Mouse (Mus musculus) forebrain, embryonic 10.5 days (tissue): ENCODE data around the gene Tmem273. TPM values are rescaled to one million over a fixed set of nuclear protein-coding genes. Genes with fewer than 3 reads are reported as not detected.

ENCODE experiments used
- DNase-seq: peaks from one replicate; pipeline ENCODE4 v3.0.0-alpha.2; 2017; ENCODE audit warnings: low spot score; ENCODE audit errors: extremely low spot score
- H3K27ac ChIP-seq: fragments of 300-500 bp; sonication (generic); 2 replicates; pipeline ENCODE4 v1.5.1; 2016; ENCODE audit warnings: mild to moderate bottlenecking
- H3K27me3 ChIP-seq: fragments of 300-500 bp; sonication (generic); 2 replicates; pipeline ENCODE4 v1.6.1; 2016; ENCODE audit warnings: mild to moderate bottlenecking; ENCODE audit not compliant: poor library complexity, severe bottlenecking
- H3K36me3 ChIP-seq: fragments of 300-500 bp; sonication (generic); replicated peaks from 2 replicates; pipeline ENCODE4 v1.6.1; 2016; ENCODE audit warnings: mild to moderate bottlenecking, moderate library complexity
- H3K4me1 ChIP-seq: fragments of 300-500 bp; sonication (generic); 2 replicates; pipeline ENCODE4 v1.6.1; 2016
- H3K4me3 ChIP-seq: fragments of 300-500 bp; sonication (generic); 2 replicates; pipeline ENCODE4 v1.5.1; 2016; ENCODE audit warnings: mild to moderate bottlenecking, moderate library complexity
- H3K9me3 ChIP-seq: fragments of 300-500 bp; sonication (generic); 2 replicates; pipeline ENCODE4 v1.6.1; 2016; ENCODE audit warnings: mild to moderate bottlenecking, moderate library complexity
- WGBS: fragments of 180-500 bp; shearing (Covaris S2); methylation state at CpG from one replicate; pipeline ENCODE4 v1.1.7; 2016; 5-methylcytosine and 5-hydroxymethylcytosine counted together
- polyA plus RNA-seq: library from polyadenylated mRNA; unstranded; fragments of >200 nt; fragmentation: Nextera tagmentation; extraction: Ambion mirVana; gene quantifications from 2 replicates; pipeline ENCODE4 v1.2.1, GENCODE M21; 2016

Gene Tmem273
- polyA plus RNA-seq, 1 experiment from 2014 or later = 0.62 TPM

DNA sequence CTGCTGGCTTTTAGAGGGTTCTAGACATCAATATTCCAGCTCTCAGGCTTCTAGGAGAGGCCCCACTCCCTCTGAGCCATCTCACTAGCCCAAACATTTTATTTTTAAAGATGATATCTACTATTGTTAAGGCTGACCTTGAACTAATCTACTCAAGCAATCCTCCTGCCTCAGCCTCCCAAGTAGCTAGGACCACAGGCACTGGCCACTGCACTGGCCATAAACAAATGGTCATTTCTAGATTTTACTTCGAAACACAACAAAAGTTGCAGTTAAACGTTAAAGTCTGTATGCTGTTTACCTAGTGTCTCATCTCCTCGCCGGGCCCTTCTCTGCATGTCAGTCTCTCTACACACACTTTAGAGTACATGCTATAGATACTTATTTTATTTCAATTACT, 68.3 kb downstream of the Tmem273 start:
- Histone ChIP-seq H3K36me3 (no peaks in the 10 kb centered on the region), H3K9me3 (no peaks in the 10 kb centered on the region), H3K27me3 (peaks cover 38% of the 10 kb centered on the region), H3K4me3 (no peak overlapping the region), H3K27ac (no peak overlapping the region), H3K4me1 (peaks cover 11% of the 10 kb centered on the region)
- DNase-seq = no peak
- WGBS = 88% methylated on average over 4 of the region's 4 CpGs

DNA sequence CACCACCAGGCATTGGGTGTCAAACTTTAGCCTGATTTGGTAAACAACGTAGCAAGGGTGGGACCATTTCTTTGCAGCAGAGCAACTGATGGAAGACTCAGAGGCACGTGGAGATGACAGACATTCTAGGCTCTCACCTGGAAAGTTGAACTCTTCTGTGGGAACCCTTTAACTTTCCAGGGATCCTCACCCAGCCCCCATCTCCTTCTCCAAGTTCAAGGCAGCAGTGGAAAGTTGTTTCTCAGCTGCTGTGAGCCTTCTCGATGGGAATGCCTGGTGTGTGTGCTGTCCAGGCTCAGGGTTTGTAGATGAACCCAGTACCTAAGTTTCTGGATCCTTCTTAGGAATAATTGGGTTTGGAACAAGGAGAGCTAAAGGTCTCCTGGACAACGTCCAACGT, 70.5 kb downstream of the Tmem273 start:
- no peaks in the 10 kb centered on the region for H3K36me3 ChIP-seq
- no peak for DNase-seq
- no peaks in the 10 kb centered on the region for H3K9me3 ChIP-seq
- no peak overlapping the region for H3K27ac ChIP-seq
- WGBS = 46% methylated on average over 5 of the region's 5 CpGs
- peaks cover 27% of the 10 kb centered on the region for H3K4me1 ChIP-seq
- H3K4me3 ChIP-seq = peak overlapping the region; percentile 66
- peaks cover 41% of the 10 kb centered on the region for H3K27me3 ChIP-seq

DNA sequence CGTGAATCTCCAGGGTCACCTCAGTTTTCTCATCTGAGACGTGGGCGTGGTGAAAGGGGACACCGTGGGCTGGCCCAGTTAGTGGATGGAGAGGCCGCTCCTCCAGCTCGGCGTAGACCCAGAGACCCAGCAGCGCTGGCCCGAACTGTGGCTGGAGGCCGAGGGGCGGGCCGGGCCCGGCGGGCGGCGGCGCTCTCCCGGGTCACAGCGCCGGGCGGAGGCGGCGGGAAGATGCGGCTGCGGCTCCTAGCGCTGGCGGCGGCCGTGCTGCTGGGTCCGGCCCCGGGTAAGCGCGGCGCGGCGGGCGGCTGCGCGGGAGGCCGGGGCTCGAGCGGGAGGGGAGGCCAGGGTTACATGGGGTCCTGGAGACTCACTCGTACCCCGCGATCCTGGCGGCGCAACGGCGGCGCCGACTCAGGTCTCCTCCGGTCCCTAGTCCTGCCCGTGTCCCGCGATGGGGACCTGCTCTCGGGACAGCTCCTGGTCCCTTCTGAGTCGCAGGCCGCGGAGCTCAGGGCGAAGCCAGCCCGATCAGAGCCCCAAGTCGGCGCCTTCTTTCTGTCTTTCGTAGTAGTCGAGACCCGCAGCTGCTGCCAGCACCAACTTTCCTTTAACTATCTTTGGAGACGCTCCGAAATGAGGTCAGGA, 71.0 kb downstream of the Tmem273 start, which contains the start of gene Vstm4:
Gene Vstm4 (plus strand): TSS at position 76 of the 648 bp plus-strand sequence.
- Histone ChIP-seq H3K36me3 (no peaks in the 10 kb centered on the region), H3K27ac (peak within 1 kb of the TSS; percentile 83), H3K27me3 (peaks cover 41% of the 10 kb centered on the region), H3K4me3 (peak within 1 kb of the TSS; percentile 66), H3K9me3 (no peaks in the 10 kb centered on the region), H3K4me1 (peaks cover 32% of the 10 kb centered on the region)
- WGBS = under 1% methylated on average over 67 of the region's 68 CpGs
- DNase-seq = peak; percentile 59

DNA sequence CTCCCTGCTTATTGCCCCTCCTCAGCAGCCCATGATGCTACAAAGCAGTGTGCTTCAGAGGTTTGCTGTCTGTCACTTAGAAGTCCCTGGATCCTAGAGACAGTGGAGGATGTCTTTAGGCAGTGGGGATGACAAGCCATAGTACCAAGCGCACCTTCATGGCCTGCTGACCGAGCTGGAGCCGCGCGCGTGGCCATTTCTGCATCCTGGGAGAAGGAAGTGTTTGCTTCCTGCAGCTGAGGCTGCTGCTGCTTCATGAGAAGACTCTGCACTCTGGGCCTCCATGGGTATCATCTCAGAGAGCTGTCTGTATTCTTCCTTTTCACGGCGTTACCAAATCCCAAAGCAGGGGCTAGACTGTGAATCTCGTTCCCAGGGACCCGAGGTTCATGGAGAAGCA, 72.6 kb downstream of the Tmem273 start:
- Histone ChIP-seq H3K4me3 (no peak overlapping the region), H3K4me1 (peaks cover 32% of the 10 kb centered on the region), H3K36me3 (no peaks in the 10 kb centered on the region), H3K27me3 (peaks cover 41% of the 10 kb centered on the region), H3K9me3 (no peaks in the 10 kb centered on the region), H3K27ac (no peak overlapping the region)
- 93% methylated on average over 10 of the region's 10 CpGs for WGBS
- DNase-seq = no peak

DNA sequence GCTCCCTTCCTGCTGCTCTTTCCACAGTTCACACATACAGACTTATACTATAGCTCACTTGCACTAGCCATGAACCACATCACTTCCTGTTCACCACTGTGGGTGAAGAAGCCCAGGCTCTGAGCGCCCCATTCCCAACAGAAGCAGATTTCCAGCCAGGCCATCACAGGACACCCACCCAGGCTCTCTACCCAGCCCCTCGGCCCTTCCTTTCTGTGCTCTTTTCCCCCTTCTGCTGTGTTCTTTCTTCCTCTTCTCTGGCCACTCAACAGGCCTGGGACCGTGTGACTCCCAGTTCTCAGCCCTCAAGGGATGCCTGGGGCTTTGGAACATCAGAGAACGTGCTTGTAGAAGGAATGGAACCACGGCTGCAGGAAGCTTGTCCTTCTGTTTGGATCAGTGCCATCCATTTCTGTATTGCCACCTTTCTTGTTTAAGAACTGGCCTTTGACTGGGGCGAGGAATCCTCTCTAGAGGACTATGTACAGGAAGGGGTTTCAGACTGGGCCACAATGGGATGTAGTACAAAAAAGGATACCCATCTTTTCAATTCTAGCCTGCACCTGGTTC, 73.3 kb downstream of the Tmem273 start:
- peaks cover 41% of the 10 kb centered on the region for H3K27me3 ChIP-seq
- peaks cover 32% of the 10 kb centered on the region for H3K4me1 ChIP-seq
- no peak for DNase-seq
- no peak overlapping the region for H3K4me3 ChIP-seq
- H3K27ac ChIP-seq = no peak overlapping the region
- WGBS = 75% methylated on average over 6 of the region's 6 CpGs
- H3K36me3 ChIP-seq = no peaks in the 10 kb centered on the region
- no peaks in the 10 kb centered on the region for H3K9me3 ChIP-seq

DNA sequence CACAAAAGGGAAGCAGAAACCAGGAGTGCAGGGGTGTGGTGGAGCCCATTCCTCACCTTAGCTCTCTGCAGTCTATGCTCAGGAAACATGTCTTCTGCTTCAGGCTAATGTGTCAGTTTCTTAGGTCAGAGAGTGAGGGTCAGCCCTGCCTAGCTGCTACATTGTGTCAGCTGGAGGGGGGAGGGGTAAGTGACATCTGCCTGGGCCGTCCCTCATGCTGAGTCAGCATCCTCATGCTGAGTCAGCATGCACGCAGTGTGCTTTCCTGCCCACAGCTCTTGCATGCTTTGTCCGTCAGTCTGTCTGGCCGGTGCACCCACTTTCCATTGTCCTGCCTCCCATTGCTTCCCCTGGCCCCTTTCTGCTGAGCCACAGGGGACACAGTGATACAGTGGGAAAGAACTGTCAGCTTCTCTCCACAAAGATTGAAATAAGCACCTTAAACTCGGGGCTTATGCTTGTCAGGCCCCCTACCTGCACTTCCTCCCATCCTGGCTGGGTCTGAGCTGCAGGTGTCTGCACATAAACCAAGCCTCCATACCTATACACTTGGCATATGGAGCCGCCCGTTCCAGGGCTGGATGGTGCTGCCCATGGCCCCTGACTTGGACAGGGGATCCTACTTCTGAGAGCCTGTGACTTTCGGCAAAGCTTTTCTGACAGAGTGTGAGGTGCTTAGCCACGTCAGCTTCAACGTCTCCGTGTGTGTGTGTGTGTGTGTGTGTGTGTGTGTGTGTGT, 74.2 kb downstream of the Tmem273 start:
- DNase-seq = no peak
- 66% methylated on average over 11 of the region's 11 CpGs for WGBS
- Histone ChIP-seq H3K9me3 (no peaks in the 10 kb centered on the region), H3K27ac (no peak overlapping the region), H3K27me3 (peaks cover 41% of the 10 kb centered on the region), H3K4me1 (peaks cover 32% of the 10 kb centered on the region), H3K36me3 (no peaks in the 10 kb centered on the region), H3K4me3 (no peak overlapping the region)

DNA sequence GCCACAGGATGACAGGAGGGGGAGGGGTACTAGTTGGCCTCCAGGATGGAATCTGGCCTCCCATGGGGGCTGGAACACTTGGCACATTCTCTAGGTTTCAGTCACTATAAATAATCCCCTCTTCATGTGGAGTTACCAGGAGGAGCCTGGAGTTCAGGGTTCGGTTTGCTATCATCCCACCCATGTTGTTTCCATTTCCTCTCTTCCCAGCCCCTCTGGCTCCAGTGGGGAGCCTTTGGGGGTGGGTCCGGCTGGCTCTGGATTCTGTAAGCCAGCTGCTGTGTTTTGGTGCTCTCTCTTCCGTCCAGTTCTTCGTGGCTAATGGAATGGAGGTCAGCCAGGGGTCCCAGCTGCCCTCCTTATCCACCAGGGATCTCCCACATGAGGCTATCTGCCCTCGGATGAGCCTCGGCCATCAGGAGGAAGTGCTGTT, 75.4 kb downstream of the Tmem273 start:
- H3K4me3 ChIP-seq = no peak overlapping the region
- peaks cover 31% of the 10 kb centered on the region for H3K27me3 ChIP-seq
- no peak for DNase-seq
- no peaks in the 10 kb centered on the region for H3K36me3 ChIP-seq
- peaks cover 32% of the 10 kb centered on the region for H3K4me1 ChIP-seq
- H3K27ac ChIP-seq = peak overlapping the region; percentile 9; the same call in 1 of the 2 replicates
- 32% methylated on average over 6 of the region's 6 CpGs for WGBS
- H3K9me3 ChIP-seq = no peaks in the 10 kb centered on the region

DNA sequence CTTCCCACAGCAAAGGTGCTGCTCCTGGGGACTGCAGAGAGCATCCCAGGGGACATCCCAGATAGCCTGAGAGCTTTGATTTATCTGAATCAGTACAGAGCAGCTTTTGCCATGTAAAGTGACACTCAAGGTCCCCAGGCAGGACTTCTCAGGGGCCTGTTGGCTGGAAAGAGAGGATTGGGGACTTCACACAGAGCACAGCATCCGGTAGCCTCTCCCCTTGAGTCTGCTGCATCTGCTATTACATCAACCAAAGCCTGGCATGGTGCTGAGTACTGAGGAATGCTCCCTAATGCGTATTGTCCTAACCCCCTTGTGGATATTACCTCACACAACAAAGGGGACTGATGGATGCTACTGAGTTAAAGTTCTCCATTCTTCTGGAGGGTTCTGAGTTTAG, 75.9 kb downstream of the Tmem273 start:
- Histone ChIP-seq H3K36me3 (no peaks in the 10 kb centered on the region), H3K4me1 (peaks cover 28% of the 10 kb centered on the region), H3K27me3 (peaks cover 27% of the 10 kb centered on the region), H3K9me3 (no peaks in the 10 kb centered on the region), H3K27ac (peak overlapping the region; percentile 9; the same call in 1 of the 2 replicates), H3K4me3 (no peak overlapping the region)
- no peak for DNase-seq
- WGBS = 38% methylated on average over 2 of the region's 2 CpGs

DNA sequence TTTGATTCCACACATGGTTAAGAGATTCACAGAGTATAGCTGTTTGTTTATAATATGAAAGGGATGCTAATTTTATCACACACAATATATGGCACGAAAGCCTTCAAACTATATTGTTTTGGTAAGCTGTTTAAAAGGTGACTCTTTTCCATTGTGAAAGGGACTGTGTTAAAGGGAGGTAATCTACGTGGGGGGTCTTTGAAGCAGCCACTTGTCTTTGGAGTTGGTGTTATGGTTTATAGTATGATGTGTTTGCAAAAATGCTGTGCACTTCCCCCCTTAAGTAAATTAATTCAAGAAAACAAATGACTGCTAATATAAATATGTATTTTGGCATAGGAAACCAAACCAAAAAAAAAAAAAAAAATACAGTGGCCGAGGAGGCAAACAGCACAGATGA, 79.6 kb downstream of the Tmem273 start:
- no peaks in the 10 kb centered on the region for H3K9me3 ChIP-seq
- H3K27ac ChIP-seq = no peak overlapping the region
- H3K4me1 ChIP-seq = peaks cover 13% of the 10 kb centered on the region
- DNase-seq = no peak
- no peak overlapping the region for H3K4me3 ChIP-seq
- WGBS = 93% methylated on average over 3 of the region's 3 CpGs
- H3K36me3 ChIP-seq = no peaks in the 10 kb centered on the region
- no peaks in the 10 kb centered on the region for H3K27me3 ChIP-seq

Other genes starting within 250 kb of the Tmem273 start
- gene Prrxl1, start 186.6 kb upstream of the Tmem273 start, polyA plus RNA-seq = 0.22 TPM in 1 of 2 replicates, not detected in the other
- 0.05 TPM in 1 of 2 replicates, not detected in the other for gene 3425401B19Rik, start 100.7 kb upstream of the Tmem273 start, polyA plus RNA-seq
- gene Fam170b, start 48.0 kb downstream of the Tmem273 start, polyA plus RNA-seq = not detected in 2 replicates
- 1.5 and 2.1 TPM in 2 replicates for gene Vstm4, start 70.8 kb downstream of the Tmem273 start, polyA plus RNA-seq
- gene Lrrc18, start 205.4 kb downstream of the Tmem273 start, polyA plus RNA-seq = 0.32 and 0.50 TPM in 2 replicates